In genomic region chr8:123954246-123954645, GRCm38 (mm10) we compare ENCODE assay signal across 25 mouse cellular contexts.
"Had no signal": no experiment of that assay in that cellular context is flagged by ENCODE, and none has a peak within 500 bp of the region (broad histone marks: within the 10 kb centered on the region; RNA-seq: fewer than 3 reads in every experiment).

No protein-coding gene starts in this region.

- DNase-seq: gastrocnemius, adult 2 months; gastrocnemius, postnatal 10 days; gastrocnemius, postnatal 25 days; heart, adult 2 months; heart, postnatal 14 days; heart, postnatal 36 days; kidney, adult 11 months; kidney, adult 2 months; kidney, adult 9 months; kidney, postnatal 14 days; kidney, postnatal 36 days; layer of hippocampus, adult 9-11 months; layer of hippocampus, postnatal 36 days; liver had no signal

- H3K9me3 ChIP-seq: heart, embryonic 13.5 days; heart, embryonic 15.5 days; hindbrain, embryonic 13.5 days; hindbrain, embryonic 15.5 days; kidney, embryonic 15.5 days; limb, embryonic 10.5 days; limb, embryonic 12.5 days had no signal

- H3K27me3 ChIP-seq: heart, embryonic 13.5 days; heart, embryonic 15.5 days; hindbrain, embryonic 13.5 days; hindbrain, embryonic 15.5 days; kidney, embryonic 15.5 days; limb, embryonic 12.5 days had no signal

- H3K4me2 ChIP-seq: heart, embryonic 11.5 days; heart, embryonic 13.5 days; heart, embryonic 15.5 days; hindbrain, embryonic 13.5 days; hindbrain, embryonic 15.5 days; kidney, embryonic 15.5 days; limb, embryonic 12.5 days had no signal

- H3K27ac ChIP-seq: gastrocnemius, adult 2 months; heart, adult 2 months; heart, embryonic 13.5 days; heart, embryonic 15.5 days; hindbrain, embryonic 13.5 days; hindbrain, embryonic 15.5 days; hindbrain, postnatal 0 days; kidney, embryonic 15.5 days; kidney, postnatal 0 days; limb, embryonic 10.5 days; limb, embryonic 12.5 days had no signal

- H3K4me3 ChIP-seq: gastrocnemius, adult 2 months; heart, adult 2 months; heart, embryonic 13.5 days; heart, embryonic 15.5 days; hindbrain, embryonic 13.5 days; hindbrain, embryonic 15.5 days; kidney, embryonic 15.5 days; limb, embryonic 10.5 days; limb, embryonic 12.5 days had no signal

- H3K9ac ChIP-seq: heart, embryonic 13.5 days; heart, embryonic 15.5 days; hindbrain, embryonic 13.5 days; hindbrain, embryonic 15.5 days; kidney, embryonic 15.5 days; limb, embryonic 12.5 days had no signal

- ATAC-seq: hindbrain, postnatal 0 days; intestine, embryonic 16.5 days had no signal
